Mouse (Mus musculus): ENCODE results near the gene Olfml1.

Olfml1 gene

DNA sequence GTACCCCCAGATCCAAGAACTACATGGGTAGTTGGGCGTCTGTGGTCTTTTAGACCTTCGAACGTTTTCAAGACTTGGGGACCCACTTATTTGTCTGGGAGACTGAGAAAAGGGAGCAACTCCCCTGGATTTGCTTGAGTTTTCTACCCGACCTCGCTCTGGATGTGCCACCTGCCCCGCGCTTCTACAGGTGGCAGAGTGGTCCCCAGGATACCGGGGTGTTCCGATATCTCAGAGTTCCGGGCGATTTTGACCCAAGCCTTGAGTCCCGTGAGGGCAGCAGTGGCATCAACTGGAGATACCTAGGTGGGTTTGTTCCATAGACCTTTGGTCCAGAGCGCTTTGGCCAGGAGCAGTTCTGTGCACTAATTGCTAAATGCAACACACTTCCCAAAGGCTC is 28.2 kb downstream of the Olfml1 start:
- no peak for DNase-seq

- DNase-seq, result no peak
These were observed 29.5 kb downstream of the Olfml1 start for GRCm38 (mm10) chr7:107596753-107597152.

- no peak for DNase-seq
These were observed 30.7 kb downstream of the Olfml1 start for GRCm38 (mm10) chr7:107597956-107598355.

DNA sequence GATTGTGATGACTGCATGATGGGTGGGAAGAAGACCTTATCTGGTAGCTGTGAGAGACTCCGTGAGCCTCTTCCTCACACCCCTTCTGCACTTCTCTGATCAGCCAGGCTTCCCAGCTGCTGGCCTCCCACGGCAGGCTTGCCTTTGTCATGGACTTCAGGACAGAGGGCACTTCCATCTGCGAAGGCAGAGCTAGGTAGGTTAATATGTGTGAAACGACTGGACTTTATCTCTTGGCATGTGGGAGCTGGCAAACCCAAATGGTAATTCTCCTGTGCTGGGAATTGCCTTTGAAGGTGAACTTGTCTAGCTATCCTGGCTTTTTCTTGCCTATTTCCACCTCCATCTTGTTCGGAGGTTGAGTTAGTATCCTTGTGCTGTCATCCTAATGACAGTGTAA is 33.4 kb downstream of the Olfml1 start:
- DNase-seq, result no peak

DNA sequence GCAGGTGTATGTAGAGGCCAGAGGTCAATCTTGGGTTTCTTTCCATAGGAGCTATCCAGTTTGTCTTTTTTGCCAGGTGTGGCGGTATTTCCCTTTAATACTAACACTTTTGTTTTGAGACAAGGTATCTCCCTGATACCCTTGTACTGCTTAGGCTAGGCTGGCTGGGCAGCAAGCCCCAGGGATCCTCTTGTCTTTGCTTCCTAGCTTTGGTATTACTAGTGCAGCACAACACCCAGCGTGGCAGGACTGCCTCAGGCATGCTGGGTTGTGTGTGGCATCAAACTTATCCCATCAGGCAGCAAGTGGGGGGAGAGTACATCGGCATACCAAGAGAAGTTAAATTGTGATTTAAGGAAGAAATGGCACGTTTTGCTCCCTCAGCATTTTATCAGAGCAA is 35.3 kb downstream of the Olfml1 start:
- no peak for DNase-seq

GRCm38 (mm10) chr7:107602913-107603312 is 35.7 kb downstream of the Olfml1 start:
- DNase-seq, result no peak

DNA sequence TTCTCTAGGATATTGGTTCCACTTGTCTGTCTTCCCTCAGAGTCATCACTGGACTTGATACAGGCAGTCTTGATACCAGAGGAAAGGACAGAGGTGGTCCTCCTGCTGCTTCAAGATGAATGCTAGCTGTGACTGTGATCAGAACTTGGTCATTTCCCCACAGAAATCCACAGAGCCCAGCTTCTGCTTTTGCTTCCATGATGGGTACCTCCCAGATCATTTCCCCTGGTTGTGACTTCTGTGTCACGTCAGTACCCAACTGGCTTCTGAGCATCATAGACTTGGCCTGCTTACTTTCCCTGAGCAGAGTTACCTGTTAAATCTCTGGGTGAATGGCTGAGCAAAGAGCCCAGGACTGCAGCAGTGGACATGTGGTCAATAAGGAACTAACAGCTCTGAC is 40.5 kb downstream of the Olfml1 start:
- no peak for DNase-seq

- no peak for DNase-seq
These were observed 42.5 kb downstream of the Olfml1 start for GRCm38 (mm10) chr7:107609622-107610255.

GRCm38 (mm10) chr7:107610880-107611279 is 43.6 kb downstream of the Olfml1 start:
- no peak for DNase-seq

GRCm38 (mm10) chr7:107618028-107618992 is 51.1 kb downstream of the Olfml1 start:
- no peak for DNase-seq

- no peak for DNase-seq
These were observed 52.0 kb downstream of the Olfml1 start for GRCm38 (mm10) chr7:107619225-107619624.

- no peak for DNase-seq
These were observed 52.9 kb downstream of the Olfml1 start for GRCm38 (mm10) chr7:107620137-107620536.

- no peak for DNase-seq
These were observed 57.2 kb downstream of the Olfml1 start for GRCm38 (mm10) chr7:107624432-107624831.

DNA sequence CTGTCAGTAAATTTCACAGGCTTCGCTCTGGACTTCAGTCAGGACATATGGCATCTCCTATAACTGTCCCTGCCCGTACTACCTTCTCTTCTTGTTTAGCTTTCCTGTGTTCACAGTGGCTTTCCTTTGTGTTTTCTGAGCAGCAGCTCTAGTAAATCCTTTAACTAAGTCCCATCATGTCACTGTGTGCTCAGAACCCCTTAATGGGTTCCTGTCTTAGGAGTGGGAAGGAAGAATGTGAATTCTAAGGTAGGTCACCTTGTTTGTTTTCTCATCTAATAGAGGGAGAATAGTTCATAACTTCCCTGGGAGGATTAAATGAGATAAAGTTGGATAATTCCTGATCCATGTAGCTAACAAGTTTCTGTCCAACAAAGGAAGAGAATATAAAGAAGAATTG is 57.8 kb downstream of the Olfml1 start, which contains the start of gene 5330417H12Rik:
5330417H12Rik (minus strand) TSS at position 101 of the 400 bp plus-strand sequence.
- DNase-seq, result no peak

DNA sequence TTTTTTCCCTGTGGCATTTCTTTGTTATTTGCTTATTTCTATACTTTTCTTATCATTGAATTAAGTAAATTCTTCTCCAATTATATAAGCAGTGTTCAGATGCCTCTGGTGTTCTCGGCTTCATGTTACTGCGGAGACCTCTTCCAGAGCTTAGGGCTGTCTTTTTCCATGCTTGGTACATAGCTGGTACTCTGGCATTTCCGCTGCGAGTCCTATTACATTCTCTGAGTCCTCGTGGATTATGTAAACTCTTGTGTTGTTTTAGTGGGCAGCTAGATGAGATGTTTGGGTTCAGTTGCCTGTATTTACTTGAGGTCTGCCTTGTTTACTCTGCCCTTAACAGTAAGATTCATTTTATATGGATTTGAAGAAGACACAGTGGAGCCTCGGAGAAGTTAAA is 58.5 kb downstream of the Olfml1 start:
- no peak for DNase-seq

DNA sequence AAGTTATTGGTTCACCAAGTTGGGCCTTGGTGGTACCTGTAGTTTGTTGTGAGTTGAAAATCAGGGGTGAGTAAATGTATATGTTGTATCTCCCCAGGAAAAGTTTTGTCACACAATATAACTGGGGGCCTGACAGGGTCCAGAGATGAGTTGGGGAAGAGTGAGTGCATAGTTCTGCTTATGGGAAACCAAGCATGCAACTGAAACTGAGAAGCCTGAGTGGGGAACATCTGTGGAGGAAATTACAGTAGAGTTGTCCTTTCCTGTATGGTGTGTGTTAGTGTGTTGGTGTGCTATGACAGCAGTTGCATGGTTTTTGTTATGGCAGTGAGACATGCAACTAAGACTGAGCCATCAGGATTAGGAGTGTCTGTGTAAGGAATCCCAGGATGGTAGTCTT is 61.1 kb downstream of the Olfml1 start:
- no peak for DNase-seq

DNA sequence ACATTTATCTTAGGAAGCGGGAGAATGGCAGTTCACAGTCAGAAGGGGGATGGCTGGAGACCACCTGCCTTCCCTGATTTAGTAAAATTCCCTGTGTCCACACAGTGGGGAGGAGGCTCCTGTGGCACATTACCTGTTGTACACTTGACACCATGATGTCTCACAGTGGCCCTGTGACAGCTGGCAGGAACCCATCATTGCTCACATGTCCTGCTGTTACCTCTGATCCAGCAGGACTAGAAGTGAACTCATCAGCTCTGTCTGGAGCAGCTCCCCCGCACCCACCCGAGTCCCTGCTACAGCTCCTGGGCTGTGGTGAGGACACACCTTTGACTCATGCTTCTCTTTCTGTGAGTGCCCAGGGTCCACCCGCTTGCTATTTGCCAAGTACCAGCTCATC is 66.0 kb downstream of the Olfml1 start:
- no peak for DNase-seq

DNA sequence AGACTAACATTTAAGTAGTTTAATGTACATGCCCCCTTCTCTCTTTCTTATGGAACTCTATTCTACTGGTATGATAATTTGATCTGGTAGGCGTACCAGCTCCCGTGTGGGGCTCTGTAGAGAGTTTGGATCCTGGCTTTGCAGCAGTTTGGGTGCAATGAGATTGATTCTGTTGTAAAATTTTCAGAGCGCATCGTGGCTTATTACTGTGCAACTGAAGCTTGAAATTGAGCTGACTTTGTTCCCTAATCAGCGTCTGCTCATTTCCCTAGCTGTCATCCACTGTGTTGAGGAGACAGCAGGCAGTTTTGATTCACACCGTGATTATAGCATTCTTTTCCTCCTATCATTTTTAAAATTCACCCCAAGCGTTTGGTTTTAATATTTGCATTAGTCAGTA is 70.2 kb downstream of the Olfml1 start:
- DNase-seq, result no peak

- no peak for DNase-seq
These were observed 70.8 kb downstream of the Olfml1 start for GRCm38 (mm10) chr7:107638026-107638425.

Data from thymus, postnatal 4 days (tissue).